Mouse (Mus musculus): ENCODE measurements around the gene Med13. TPM values are rescaled to one million over a fixed set of nuclear protein-coding genes. Genes with fewer than 3 reads are reported as not detected.
"Not testable (repeated sequence)": the region's sequence is repeated elsewhere in the genome, so short reads cannot be mapped to it uniquely, and the experiment has no call there.

Gene Med13
- polyA plus RNA-seq, 1 experiment from 2014 or later, result 9.3 TPM

GRCm38 (mm10) chr11:86347387-86348122, 9.8 kb downstream of the Med13 start:
- 86% methylated on average over 5 of the region's 5 CpGs for WGBS
- peaks cover 0 to 9% of the 10 kb centered on the region in 2 experiments; a peak in 2 of 4 replicates for H3K4me1 ChIP-seq (ENCODE audit: control insufficient read depth in 2 of 2, insufficient read depth in 2 of 2, low read length in 2 of 2)
- no peaks in the 10 kb centered on the region for H3K27me3 ChIP-seq (ENCODE audit: control insufficient read depth, insufficient read depth, low read length)
- peaks cover 41% of the 10 kb centered on the region for H3K36me3 ChIP-seq (ENCODE audit: control insufficient read depth, insufficient read depth, low read length)
- ATAC-seq (ENCODE audit: insufficient number of reproducible peaks, insufficient read depth, low FRiP score, low read depth), result no peak
- H3K4me3 ChIP-seq (ENCODE audit: control insufficient read depth in 1 of 2, insufficient read depth in 1 of 2, low read depth in 1 of 2, low read length in 2 of 2), result no peak overlapping the region
- H3K9ac ChIP-seq (ENCODE audit: low read length), result no peak overlapping the region
- H3K27ac ChIP-seq (replicated peaks in 1 of 2; ENCODE audit: control insufficient read depth in 1 of 2, insufficient read depth in 1 of 2, low read depth in 2 of 2, low read length in 2 of 2), result no peak overlapping the region
- H3K9me3 ChIP-seq (ENCODE audit: control insufficient read depth, low read length), result no peaks in the 10 kb centered on the region
- no peak overlapping the region for H3K4me2 ChIP-seq (ENCODE audit: low read length)

DNA sequence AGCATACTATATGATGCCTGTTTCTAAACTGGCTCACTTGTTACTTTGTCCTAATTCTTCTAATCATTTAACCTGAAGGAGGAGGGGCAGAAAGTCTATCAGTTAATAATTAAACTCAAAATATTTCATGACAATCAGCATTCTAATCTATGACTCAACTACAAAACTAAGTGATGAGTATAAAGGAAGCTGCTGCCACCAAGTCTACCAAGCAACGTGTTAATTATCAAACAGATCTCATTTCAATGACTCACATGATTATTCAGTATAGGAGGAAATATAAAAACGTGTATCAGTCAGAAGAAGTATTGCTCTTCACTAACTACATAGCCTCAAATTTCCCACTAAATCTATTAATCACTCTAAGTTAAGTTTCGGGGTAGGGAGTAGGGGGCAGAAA, 10.9 kb downstream of the Med13 start:
- Histone ChIP-seq H3K4me1 (ENCODE audit: control insufficient read depth in 2 of 2, insufficient read depth in 2 of 2, low read length in 2 of 2) (peaks cover 0 to 4% of the 10 kb centered on the region in 2 experiments; a peak in 1 of 4 replicates), H3K9ac (ENCODE audit: low read length) (no peak overlapping the region), H3K4me3 (ENCODE audit: control insufficient read depth in 1 of 2, insufficient read depth in 1 of 2, low read depth in 1 of 2, low read length in 2 of 2) (no peak overlapping the region), H3K9me3 (ENCODE audit: control insufficient read depth, low read length) (no peaks in the 10 kb centered on the region), H3K27me3 (ENCODE audit: control insufficient read depth, insufficient read depth, low read length) (no peaks in the 10 kb centered on the region), H3K36me3 (ENCODE audit: control insufficient read depth, insufficient read depth, low read length) (peaks cover 46% of the 10 kb centered on the region), H3K4me2 (ENCODE audit: low read length) (no peak overlapping the region), H3K27ac (replicated peaks in 1 of 2; ENCODE audit: control insufficient read depth in 1 of 2, insufficient read depth in 1 of 2, low read depth in 2 of 2, low read length in 2 of 2) (no peak overlapping the region)
- 83% methylated on average over 3 of the region's 3 CpGs for WGBS
- ATAC-seq (ENCODE audit: insufficient number of reproducible peaks, insufficient read depth, low FRiP score, low read depth), result no peak

DNA sequence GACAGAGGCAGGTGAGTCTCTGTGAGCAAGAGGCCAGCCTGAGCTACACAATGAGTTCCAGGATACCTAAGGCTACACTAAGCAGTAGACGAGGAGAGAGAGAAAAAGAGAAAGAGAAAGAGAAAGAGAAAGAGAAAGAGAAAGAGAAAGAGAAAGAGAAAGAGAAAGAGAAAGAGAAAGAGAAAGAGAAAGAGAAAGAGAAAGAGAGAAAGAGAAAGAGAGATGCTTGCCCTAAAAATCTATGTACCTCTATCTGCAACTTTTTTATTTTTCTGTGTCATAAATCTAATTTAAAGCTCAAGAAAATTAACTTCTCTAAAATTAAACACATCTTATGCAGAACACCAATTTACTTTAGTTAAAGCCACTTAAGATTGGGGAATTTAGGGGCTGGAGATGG, 12.5 kb downstream of the Med13 start:
- H3K4me3 ChIP-seq (ENCODE audit: control insufficient read depth in 1 of 2, insufficient read depth in 1 of 2, low read depth in 1 of 2, low read length in 2 of 2); ATAC-seq (ENCODE audit: insufficient number of reproducible peaks, insufficient read depth, low FRiP score, low read depth); H3K9me3 ChIP-seq (ENCODE audit: control insufficient read depth, low read length); H3K4me1 ChIP-seq (ENCODE audit: control insufficient read depth in 2 of 2, insufficient read depth in 2 of 2, low read length in 2 of 2); H3K27me3 ChIP-seq (ENCODE audit: control insufficient read depth, insufficient read depth, low read length); H3K9ac ChIP-seq (ENCODE audit: low read length); H3K27ac ChIP-seq (replicated peaks in 1 of 2; ENCODE audit: control insufficient read depth in 1 of 2, insufficient read depth in 1 of 2, low read depth in 2 of 2, low read length in 2 of 2); H3K4me2 ChIP-seq (ENCODE audit: low read length): not testable (repeated sequence)
- H3K36me3 ChIP-seq (ENCODE audit: control insufficient read depth, insufficient read depth, low read length), result peaks cover 53% of the 10 kb centered on the region
- WGBS, result 100% methylated on average over 1 of the region's 1 CpGs

DNA sequence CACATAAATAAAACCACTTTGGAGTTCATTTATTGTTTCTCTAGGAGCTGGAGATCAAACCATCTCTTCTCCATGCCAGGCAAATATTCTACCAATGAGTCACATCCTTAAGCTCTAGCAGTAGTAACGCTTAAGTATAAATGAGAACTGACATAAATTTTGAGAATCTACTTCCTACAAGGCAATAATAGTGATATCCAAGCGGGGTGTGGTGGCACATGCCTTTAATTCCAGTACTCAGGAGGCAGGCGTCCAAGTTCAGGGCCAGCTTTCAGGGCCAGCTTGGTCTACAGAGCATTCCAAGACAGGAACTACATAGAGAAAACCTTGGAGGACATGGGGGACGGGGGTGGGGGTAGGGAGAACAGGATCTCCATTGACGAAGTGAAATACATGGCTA, 33.2 kb downstream of the Med13 start:
- no peak for ATAC-seq (ENCODE audit: insufficient number of reproducible peaks, insufficient read depth, low FRiP score, low read depth)
- WGBS, result 62% methylated on average over 5 of the region's 5 CpGs
- H3K27me3 ChIP-seq (ENCODE audit: control insufficient read depth, insufficient read depth, low read length), result no peaks in the 10 kb centered on the region
- no peak overlapping the region for H3K27ac ChIP-seq (replicated peaks in 1 of 2; ENCODE audit: control insufficient read depth in 1 of 2, insufficient read depth in 1 of 2, low read depth in 2 of 2, low read length in 2 of 2)
- peaks cover 49% of the 10 kb centered on the region for H3K36me3 ChIP-seq (ENCODE audit: control insufficient read depth, insufficient read depth, low read length)
- H3K9ac ChIP-seq (ENCODE audit: low read length), result no peak overlapping the region
- no peaks in the 10 kb centered on the region for H3K4me1 ChIP-seq (ENCODE audit: control insufficient read depth in 2 of 2, insufficient read depth in 2 of 2, low read length in 2 of 2)
- no peak overlapping the region for H3K4me2 ChIP-seq (ENCODE audit: low read length)
- no peaks in the 10 kb centered on the region for H3K9me3 ChIP-seq (ENCODE audit: control insufficient read depth, low read length)
- H3K4me3 ChIP-seq (ENCODE audit: control insufficient read depth in 1 of 2, insufficient read depth in 1 of 2, low read depth in 1 of 2, low read length in 2 of 2), result no peak overlapping the region

DNA sequence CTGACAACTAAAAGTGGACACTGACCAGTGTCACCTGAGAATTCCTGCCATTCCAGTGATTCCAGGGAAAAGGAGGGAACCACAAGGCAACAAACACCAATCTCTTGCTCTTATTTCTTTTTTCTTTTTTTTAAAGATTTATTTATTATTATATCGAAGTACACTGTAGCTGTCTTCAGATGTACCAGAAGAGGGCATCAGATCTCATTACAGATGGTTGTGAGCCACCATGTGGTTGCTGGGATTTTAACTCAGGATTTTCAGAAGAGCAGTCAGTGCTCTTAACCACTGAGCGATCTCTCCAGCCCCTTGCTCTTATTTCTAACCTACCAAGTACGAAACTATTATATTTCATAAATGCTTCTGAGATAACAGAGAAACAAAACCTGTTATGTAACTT, 42.4 kb downstream of the Med13 start:
- not testable (repeated sequence) for H3K9me3 ChIP-seq (ENCODE audit: control insufficient read depth, low read length); H3K4me1 ChIP-seq (ENCODE audit: control insufficient read depth in 2 of 2, insufficient read depth in 2 of 2, low read length in 2 of 2); H3K4me2 ChIP-seq (ENCODE audit: low read length); ATAC-seq (ENCODE audit: insufficient number of reproducible peaks, insufficient read depth, low FRiP score, low read depth); H3K9ac ChIP-seq (ENCODE audit: low read length); H3K4me3 ChIP-seq (ENCODE audit: control insufficient read depth in 1 of 2, insufficient read depth in 1 of 2, low read depth in 1 of 2, low read length in 2 of 2); H3K27ac ChIP-seq (replicated peaks in 1 of 2; ENCODE audit: control insufficient read depth in 1 of 2, insufficient read depth in 1 of 2, low read depth in 2 of 2, low read length in 2 of 2); H3K27me3 ChIP-seq (ENCODE audit: control insufficient read depth, insufficient read depth, low read length)
- WGBS, result 90% methylated on average over 3 of the region's 3 CpGs
- peaks cover 40% of the 10 kb centered on the region for H3K36me3 ChIP-seq (ENCODE audit: control insufficient read depth, insufficient read depth, low read length)

- Histone ChIP-seq H3K36me3 (ENCODE audit: control insufficient read depth, insufficient read depth, low read length) (peaks cover 40% of the 10 kb centered on the region), H3K27me3 (ENCODE audit: control insufficient read depth, insufficient read depth, low read length) (no peaks in the 10 kb centered on the region), H3K4me2 (ENCODE audit: low read length) (no peak overlapping the region), H3K4me1 (ENCODE audit: control insufficient read depth in 2 of 2, insufficient read depth in 2 of 2, low read length in 2 of 2) (0 out of 4 replicates have a peak, but pooled peaks cover 0 to 3% of the 10 kb centered on the region in 2 experiments), H3K9ac (ENCODE audit: low read length) (no peak overlapping the region), H3K9me3 (ENCODE audit: control insufficient read depth, low read length) (no peaks in the 10 kb centered on the region), H3K4me3 (ENCODE audit: control insufficient read depth in 1 of 2, insufficient read depth in 1 of 2, low read depth in 1 of 2, low read length in 2 of 2) (no peak overlapping the region), H3K27ac (replicated peaks in 1 of 2; ENCODE audit: control insufficient read depth in 1 of 2, insufficient read depth in 1 of 2, low read depth in 2 of 2, low read length in 2 of 2) (no peak overlapping the region)
- WGBS, result 76% methylated on average over 6 of the region's 6 CpGs
- no peak for ATAC-seq (ENCODE audit: insufficient number of reproducible peaks, insufficient read depth, low FRiP score, low read depth)
Measured at GRCm38 (mm10) chr11:86310280-86310679, 47.1 kb downstream of the Med13 start.

GRCm38 (mm10) chr11:86292201-86292600, 65.2 kb downstream of the Med13 start:
- 97% methylated on average over 10 of the region's 10 CpGs for WGBS
- H3K4me1 ChIP-seq (ENCODE audit: control insufficient read depth in 2 of 2, insufficient read depth in 2 of 2, low read length in 2 of 2); H3K27me3 ChIP-seq (ENCODE audit: control insufficient read depth, insufficient read depth, low read length); H3K9ac ChIP-seq (ENCODE audit: low read length); H3K4me3 ChIP-seq (ENCODE audit: control insufficient read depth in 1 of 2, insufficient read depth in 1 of 2, low read depth in 1 of 2, low read length in 2 of 2); H3K9me3 ChIP-seq (ENCODE audit: control insufficient read depth, low read length); ATAC-seq (ENCODE audit: insufficient number of reproducible peaks, insufficient read depth, low FRiP score, low read depth); H3K4me2 ChIP-seq (ENCODE audit: low read length); H3K27ac ChIP-seq (replicated peaks in 1 of 2; ENCODE audit: control insufficient read depth in 1 of 2, insufficient read depth in 1 of 2, low read depth in 2 of 2, low read length in 2 of 2): not testable (repeated sequence)
- H3K36me3 ChIP-seq (ENCODE audit: control insufficient read depth, insufficient read depth, low read length), result peaks cover 58% of the 10 kb centered on the region

- H3K27ac ChIP-seq (replicated peaks in 1 of 2; ENCODE audit: control insufficient read depth in 1 of 2, insufficient read depth in 1 of 2, low read depth in 2 of 2, low read length in 2 of 2), result no peak overlapping the region
- WGBS, result 93% methylated on average over 6 of the region's 6 CpGs
- H3K36me3 ChIP-seq (ENCODE audit: control insufficient read depth, insufficient read depth, low read length), result peaks cover 56% of the 10 kb centered on the region
- H3K9ac ChIP-seq (ENCODE audit: low read length), result no peak overlapping the region
- no peak for ATAC-seq (ENCODE audit: insufficient number of reproducible peaks, insufficient read depth, low FRiP score, low read depth)
- H3K9me3 ChIP-seq (ENCODE audit: control insufficient read depth, low read length), result no peaks in the 10 kb centered on the region
- H3K27me3 ChIP-seq (ENCODE audit: control insufficient read depth, insufficient read depth, low read length), result no peaks in the 10 kb centered on the region
- H3K4me1 ChIP-seq (ENCODE audit: control insufficient read depth in 2 of 2, insufficient read depth in 2 of 2, low read length in 2 of 2), result peaks cover 0 to 4% of the 10 kb centered on the region in 2 experiments; a peak in 2 of 4 replicates
- H3K4me2 ChIP-seq (ENCODE audit: low read length), result no peak overlapping the region
- H3K4me3 ChIP-seq (ENCODE audit: control insufficient read depth in 1 of 2, insufficient read depth in 1 of 2, low read depth in 1 of 2, low read length in 2 of 2), result no peak overlapping the region
Measured at GRCm38 (mm10) chr11:86291714-86292113, 65.7 kb downstream of the Med13 start.

Measured in heart, embryonic 14.5 days (tissue).